Mouse (Mus musculus): ENCODE measurements around the gene Mrps5. TPM values are rescaled to one million over a fixed set of nuclear protein-coding genes. Genes with fewer than 3 reads are reported as not detected.

The Mrps5 gene
- total RNA-seq, 2 experiments from 2014 or later = 96.9 to 101 TPM

Other genes starting within 250 kb of the Mrps5 start
- gene Astl, start 248.6 kb upstream of the Mrps5 start, total RNA-seq (2021) = not detected
- under 1 TPM; 0.61 to 0.88 TPM for gene Adra2b, start 224.0 kb upstream of the Mrps5 start, total RNA-seq (2021)
- gene Gpat2, start 162.0 kb upstream of the Mrps5 start, total RNA-seq (2021) = not detected
- 10 to 100 TPM; 36.8 to 37.5 TPM for gene Fahd2a, start 142.7 kb upstream of the Mrps5 start, total RNA-seq (2021)
- 1 to 10 TPM; 1.1 to 1.7 TPM for gene Kcnip3, start 65.1 kb upstream of the Mrps5 start, total RNA-seq (2021)
- not detected for gene Prom2, start 45.8 kb upstream of the Mrps5 start, total RNA-seq (2021)
- gene Zfp661, start 128 bp upstream of the Mrps5 start, total RNA-seq (2021) = 1 to 10 TPM; 1.4 to 1.5 TPM
- 1 to 10 TPM; 5.5 to 7.2 TPM for gene Mal, start 69.5 kb downstream of the Mrps5 start, total RNA-seq (2021)
- 1 to 10 TPM; 7.5 to 8.7 TPM for gene Mall, start 142.7 kb downstream of the Mrps5 start, total RNA-seq (2021)
- 1 to 10 TPM; 6.6 to 8.6 TPM for gene Nphp1, start 201.7 kb downstream of the Mrps5 start, total RNA-seq (2021)
- 10 to 100 TPM; 57.2 to 59.9 TPM for gene Mtln, start 205.3 kb downstream of the Mrps5 start, total RNA-seq (2021)
- under 1 TPM; 0.45 to 0.78 TPM for gene Bub1, start 244.6 kb downstream of the Mrps5 start, total RNA-seq (2021)

Measured in heart, postnatal 25 days (tissue).